Mouse (Mus musculus): ENCODE data around the gene Morf4l1.

DNA sequence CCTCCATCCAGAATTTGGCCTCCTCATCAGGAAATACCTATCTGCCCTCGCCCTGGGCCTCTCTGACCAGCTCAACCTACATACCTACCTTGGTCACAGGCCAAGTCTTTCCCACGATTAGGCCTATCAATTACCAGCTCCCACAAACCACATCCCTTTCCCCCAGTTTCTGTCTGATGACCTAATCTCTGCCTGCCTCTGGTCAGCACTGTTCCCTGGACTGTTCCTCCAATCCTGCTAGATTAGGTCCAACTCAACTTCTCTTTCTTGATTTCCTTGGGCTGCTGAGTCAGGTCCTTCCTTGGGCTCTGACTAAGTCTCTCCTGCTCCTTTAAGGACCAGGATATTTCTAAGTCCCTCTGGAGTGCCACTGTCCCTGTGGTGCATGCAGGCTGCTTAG lies 47.2 kb downstream of the Morf4l1 start:
- TF ChIP-seq CTCF (IDR thresholded peaks at IDR 0.05; ENCODE audit: low read depth, low read length) (no peak), POLR2A (IDR thresholded peaks at IDR 0.05; ENCODE audit: extremely low read depth, insufficient read depth, low read length) (no peak)

All from liver, adult 2 months (tissue).